Comparison of ENCODE assay signal across 9 mouse cellular contexts in genomic region chr12:107184426-107184825, GRCm38 (mm10).
DNase-seq lines count a peak whose midpoint lies in the region.
"Had no signal": no experiment of that assay in that cellular context is flagged by ENCODE, and none has a peak within 500 bp of the region (broad histone marks: within the 10 kb centered on the region; RNA-seq: fewer than 3 reads in every experiment).

No protein-coding gene starts in this region.

- peak; percentile 12 for DNase-seq in lung, postnatal 25 days (ENCODE audit: low spot score)
- no peak for DNase-seq in lung, postnatal 10 days
- peak; percentile 89 for DNase-seq in CD4-positive helper T cell, adult 2 months (ENCODE audit: low read depth, low spot score)
- peak; percentile 44 to 51 for DNase-seq in CD8-positive naive resting alpha-beta T cell, adult 2 months (ENCODE audit: low read depth in 2 of 2, low spot score in 2 of 2)
- DNase-seq in telencephalon, adult 2 months (ENCODE audit: low read depth, low spot score): peak; percentile 32
- DNase-seq in ovary, postnatal 14 days (ENCODE audit: low spot score): no peak
- DNase-seq in adrenal gland, postnatal 36 days: no peak
- no peak for DNase-seq in testis, postnatal 10 days (ENCODE audit: low spot score)
- DNase-seq: cerebellum, adult 11-12 months had no signal

Comparison
In these comparisons a context has a peak if more than half of its experiments do, and no peak if none do; other contexts are left out.
1. DNase-seq: peak in lung, postnatal 25 days (single experiment), CD4-positive helper T cell, adult 2 months (single experiment), CD8-positive naive resting alpha-beta T cell, adult 2 months (2 of 2) and telencephalon, adult 2 months (single experiment); none in lung, postnatal 10 days (single experiment), ovary, postnatal 14 days (single experiment), adrenal gland, postnatal 36 days (0 of 2) and testis, postnatal 10 days (single experiment).